Mouse (Mus musculus): ENCODE measurements around the gene Rc3h1. TPM values are rescaled to one million over a fixed set of nuclear protein-coding genes. Genes with fewer than 3 reads are reported as not detected.

Gene Rc3h1
- polyA plus RNA-seq, 1 experiment from 2014 or later, result 8.7 TPM

- Histone ChIP-seq H3K9ac (no peak overlapping the region), H3K9me3 (no peaks in the 10 kb centered on the region), H3K4me3 (no peak overlapping the region), H3K4me1 (no peaks in the 10 kb centered on the region), H3K4me2 (replicated peaks) (no peak overlapping the region), H3K27me3 (replicated peaks) (no peaks in the 10 kb centered on the region), H3K36me3 (no peaks in the 10 kb centered on the region), H3K27ac (no peak overlapping the region)
- no peak for ATAC-seq (ENCODE audit: low FRiP score, low read depth)
- 39% methylated on average over 10 of the region's 10 CpGs for WGBS
Observed at GRCm38 (mm10) chr1:160899701-160900100, 6.5 kb upstream of the Rc3h1 start.

- Histone ChIP-seq H3K36me3 (no peaks in the 10 kb centered on the region), H3K27ac (no peak overlapping the region), H3K9ac (no peak overlapping the region), H3K9me3 (no peaks in the 10 kb centered on the region), H3K4me3 (no peak overlapping the region), H3K27me3 (replicated peaks) (no peaks in the 10 kb centered on the region), H3K4me1 (peaks cover 7% of the 10 kb centered on the region), H3K4me2 (replicated peaks) (no peak overlapping the region)
- no peak for ATAC-seq (ENCODE audit: low FRiP score, low read depth)
- 59% methylated on average over 4 of the region's 4 CpGs for WGBS
Observed at GRCm38 (mm10) chr1:160904047-160904446, 2.2 kb upstream of the Rc3h1 start.

- peaks cover 11% of the 10 kb centered on the region for H3K4me1 ChIP-seq
- peak; percentile 80 for ATAC-seq (ENCODE audit: low FRiP score, low read depth)
- no peaks in the 10 kb centered on the region for H3K9me3 ChIP-seq
- under 1% methylated on average over 66 of the region's 67 CpGs for WGBS
- peak overlapping the region; percentile 86 for H3K27ac ChIP-seq
- H3K4me3 ChIP-seq, result peak overlapping the region; percentile 95
- no peaks in the 10 kb centered on the region for H3K36me3 ChIP-seq
- peak overlapping the region; percentile 98 for H3K9ac ChIP-seq
- peak overlapping the region; percentile 73 for H3K4me2 ChIP-seq (replicated peaks)
- no peaks in the 10 kb centered on the region for H3K27me3 ChIP-seq (replicated peaks)
Observed at GRCm38 (mm10) chr1:160906558-160907481, 602 bp downstream of the Rc3h1 start.

- Histone ChIP-seq H3K4me2 (replicated peaks) (no peak overlapping the region), H3K4me3 (no peak overlapping the region), H3K9ac (no peak overlapping the region), H3K27ac (no peak overlapping the region), H3K4me1 (peaks cover 11% of the 10 kb centered on the region), H3K27me3 (replicated peaks) (no peaks in the 10 kb centered on the region), H3K36me3 (no peaks in the 10 kb centered on the region), H3K9me3 (no peaks in the 10 kb centered on the region)
- no peak for ATAC-seq (ENCODE audit: low FRiP score, low read depth)
- WGBS, result 91% methylated on average over 1 of the region's 1 CpGs
Observed at GRCm38 (mm10) chr1:160910176-160910575, 4.0 kb downstream of the Rc3h1 start.

- Histone ChIP-seq H3K4me3 (no peak overlapping the region), H3K4me2 (replicated peaks) (no peak overlapping the region), H3K9ac (no peak overlapping the region), H3K9me3 (no peaks in the 10 kb centered on the region), H3K4me1 (peaks cover 11% of the 10 kb centered on the region), H3K27me3 (replicated peaks) (no peaks in the 10 kb centered on the region), H3K36me3 (no peaks in the 10 kb centered on the region), H3K27ac (no peak overlapping the region)
- no peak for ATAC-seq (ENCODE audit: low FRiP score, low read depth)
- WGBS, result 94% methylated on average over 1 of the region's 1 CpGs
Observed at GRCm38 (mm10) chr1:160910812-160911211, 4.6 kb downstream of the Rc3h1 start.

GRCm38 (mm10) chr1:160919383-160919782 is 13.2 kb downstream of the Rc3h1 start:
- no peaks in the 10 kb centered on the region for H3K9me3 ChIP-seq
- H3K27ac ChIP-seq, result no peak overlapping the region
- no peak overlapping the region for H3K9ac ChIP-seq
- no peaks in the 10 kb centered on the region for H3K4me1 ChIP-seq
- whole genome bisulfite sequencing, result 90% methylated on average over 1 of the region's 1 CpGs
- ATAC-seq (ENCODE audit: low FRiP score, low read depth), result no peak
- no peak overlapping the region for H3K4me2 ChIP-seq (replicated peaks)
- H3K27me3 ChIP-seq (replicated peaks), result no peaks in the 10 kb centered on the region
- H3K36me3 ChIP-seq, result no peaks in the 10 kb centered on the region
- H3K4me3 ChIP-seq, result no peak overlapping the region

GRCm38 (mm10) chr1:160921938-160922337 is 15.7 kb downstream of the Rc3h1 start:
- no peak overlapping the region for H3K27ac ChIP-seq
- H3K9ac ChIP-seq, result no peak overlapping the region
- no peaks in the 10 kb centered on the region for H3K9me3 ChIP-seq
- H3K36me3 ChIP-seq, result no peaks in the 10 kb centered on the region
- WGBS, result 98% methylated on average over 1 of the region's 1 CpGs
- no peaks in the 10 kb centered on the region for H3K4me1 ChIP-seq
- no peak for ATAC-seq (ENCODE audit: low FRiP score, low read depth)
- H3K4me3 ChIP-seq, result no peak overlapping the region
- H3K4me2 ChIP-seq (replicated peaks), result no peak overlapping the region
- H3K27me3 ChIP-seq (replicated peaks), result no peaks in the 10 kb centered on the region

GRCm38 (mm10) chr1:160931320-160931719 is 25.1 kb downstream of the Rc3h1 start:
- Histone ChIP-seq H3K9me3 (no peaks in the 10 kb centered on the region), H3K9ac (no peak overlapping the region), H3K36me3 (0 out of 2 replicates have a peak, but pooled peaks cover 5% of the 10 kb centered on the region), H3K4me1 (no peaks in the 10 kb centered on the region), H3K27me3 (replicated peaks) (no peaks in the 10 kb centered on the region), H3K4me3 (no peak overlapping the region), H3K27ac (no peak overlapping the region), H3K4me2 (replicated peaks) (no peak overlapping the region)
- ATAC-seq (ENCODE audit: low FRiP score, low read depth), result no peak

GRCm38 (mm10) chr1:160933896-160934482 is 27.8 kb downstream of the Rc3h1 start:
- H3K9me3 ChIP-seq, result no peaks in the 10 kb centered on the region
- H3K27me3 ChIP-seq (replicated peaks), result no peaks in the 10 kb centered on the region
- H3K4me1 ChIP-seq, result no peaks in the 10 kb centered on the region
- no peak overlapping the region for H3K9ac ChIP-seq
- peaks cover 16% of the 10 kb centered on the region; the same call in 1 of the 2 replicates for H3K36me3 ChIP-seq
- peak; percentile 56; the same call in 1 of the 2 replicates for ATAC-seq (ENCODE audit: low FRiP score, low read depth)
- H3K27ac ChIP-seq, result no peak overlapping the region
- H3K4me2 ChIP-seq (replicated peaks), result no peak overlapping the region
- WGBS, result 78% methylated on average over 4 of the region's 4 CpGs
- no peak overlapping the region for H3K4me3 ChIP-seq

GRCm38 (mm10) chr1:160935551-160935950 is 29.3 kb downstream of the Rc3h1 start:
- Histone ChIP-seq H3K9ac (no peak overlapping the region), H3K4me2 (replicated peaks) (no peak overlapping the region), H3K9me3 (no peaks in the 10 kb centered on the region), H3K4me1 (no peaks in the 10 kb centered on the region), H3K27ac (no peak overlapping the region), H3K4me3 (no peak overlapping the region), H3K36me3 (peaks cover 18% of the 10 kb centered on the region), H3K27me3 (replicated peaks) (no peaks in the 10 kb centered on the region)
- WGBS, result 96% methylated on average over 6 of the region's 6 CpGs
- ATAC-seq (ENCODE audit: low FRiP score, low read depth), result no peak

- Histone ChIP-seq H3K4me1 (no peaks in the 10 kb centered on the region), H3K36me3 (peaks cover 68% of the 10 kb centered on the region), H3K27me3 (replicated peaks) (no peaks in the 10 kb centered on the region), H3K9me3 (no peaks in the 10 kb centered on the region), H3K4me2 (replicated peaks) (no peak overlapping the region), H3K27ac (no peak overlapping the region), H3K9ac (no peak overlapping the region), H3K4me3 (no peak overlapping the region)
- 93% methylated on average over 7 of the region's 7 CpGs for WGBS
- no peak for ATAC-seq (ENCODE audit: low FRiP score, low read depth)
Observed at GRCm38 (mm10) chr1:160963199-160963598, 57.0 kb downstream of the Rc3h1 start.

- no peak overlapping the region for H3K9ac ChIP-seq
- 96% methylated on average over 1 of the region's 1 CpGs for WGBS
- H3K4me1 ChIP-seq, result no peaks in the 10 kb centered on the region
- H3K4me3 ChIP-seq, result no peak overlapping the region
- H3K9me3 ChIP-seq, result no peaks in the 10 kb centered on the region
- H3K27me3 ChIP-seq (replicated peaks), result no peaks in the 10 kb centered on the region
- peaks cover 66% of the 10 kb centered on the region for H3K36me3 ChIP-seq
- H3K4me2 ChIP-seq (replicated peaks), result no peak overlapping the region
- no peak overlapping the region for H3K27ac ChIP-seq
- no peak for ATAC-seq (ENCODE audit: low FRiP score, low read depth)
Observed at GRCm38 (mm10) chr1:160967268-160967667, 61.0 kb downstream of the Rc3h1 start.

All from neural tube, embryonic 12.5 days (tissue).